ENCODE assay signal across 20 mouse cellular contexts in genomic region chr5:72076781-72077180, GRCm38 (mm10).
"Had no signal": no experiment of that assay in that cellular context is flagged by ENCODE, and none has a peak within 500 bp of the region (broad histone marks: within the 10 kb centered on the region; RNA-seq: fewer than 3 reads in every experiment).

No protein-coding gene starts in this region.

- H3K36me3 ChIP-seq: limb, embryonic 10.5 days; limb, embryonic 13.5 days; liver, embryonic 12.5 days; liver, embryonic 15.5 days; lung, embryonic 15.5 days had no signal

- H3K4me1 ChIP-seq: limb, embryonic 10.5 days; limb, embryonic 13.5 days; liver, embryonic 12.5 days; liver, embryonic 15.5 days; lung, embryonic 15.5 days had no signal

- H3K9me3 ChIP-seq: limb, embryonic 10.5 days; limb, embryonic 13.5 days; liver, embryonic 15.5 days; lung, embryonic 15.5 days had no signal

- H3K4me2 ChIP-seq: limb, embryonic 13.5 days; liver, embryonic 12.5 days; liver, embryonic 15.5 days; lung, embryonic 15.5 days; midbrain, embryonic 11.5 days had no signal

- H3K9ac ChIP-seq: limb, embryonic 13.5 days; liver, embryonic 12.5 days; liver, embryonic 15.5 days; lung, embryonic 15.5 days had no signal

- ATAC-seq: liver, embryonic 12.5 days had no signal

- H3K27ac ChIP-seq: limb, embryonic 10.5 days; limb, embryonic 13.5 days; liver, embryonic 12.5 days; liver, embryonic 15.5 days; lung, embryonic 15.5 days; stomach, postnatal 0 days had no signal

- DNase-seq: kidney, postnatal 10 days; kidney, postnatal 36 days; layer of hippocampus, adult 9-11 months; liver; lung, adult 18-20 months; lung, postnatal 10 days; lung, postnatal 36 days; midbrain, embryonic 14.5 days; right cerebral cortex, postnatal 14 days; right cerebral cortex, postnatal 4 days; thymus, adult 2 months; thymus, postnatal 14 days; thymus, postnatal 4 days had no signal

- H3K4me3 ChIP-seq: limb, embryonic 10.5 days; limb, embryonic 13.5 days; liver, embryonic 12.5 days; liver, embryonic 15.5 days; lung, embryonic 15.5 days had no signal

- H3K27me3 ChIP-seq: limb, embryonic 13.5 days; liver, embryonic 12.5 days; liver, embryonic 15.5 days; lung, embryonic 15.5 days had no signal
